Mouse (Mus musculus) intestine, embryonic 15.5 days (tissue): ENCODE measurements around the gene Cdk14. TPM values are rescaled to one million over a fixed set of nuclear protein-coding genes. Genes with fewer than 3 reads are reported as not detected.

Source experiments
- ATAC-seq: fragments of 200-750 bp; cut with Nextera tagmentation; 2 replicates; pipeline ENCODE4 v1.8.0; 2017; ENCODE audit warnings: moderate TSS enrichment, moderate library complexity
- H3K27ac ChIP-seq: fragments of 300-500 bp; sonication (generic); 2 replicates; pipeline ENCODE4 v1.5.1; 2015; ENCODE audit warnings: mild to moderate bottlenecking, inconsistent platforms
- H3K27me3 ChIP-seq: fragments of 300-500 bp; sonication (generic); replicated peaks from 2 replicates; pipeline ENCODE4 v1.6.1; 2015; ENCODE audit warnings: inconsistent platforms
- H3K36me3 ChIP-seq: fragments of 300-500 bp; sonication (generic); 2 replicates; pipeline ENCODE4 v1.6.1; 2015; ENCODE audit warnings: inconsistent platforms
- H3K4me1 ChIP-seq: fragments of 300-500 bp; sonication (generic); replicated peaks from 2 replicates; pipeline ENCODE4 v1.6.1; 2015; ENCODE audit warnings: inconsistent platforms
- H3K4me2 ChIP-seq: fragments of 300-500 bp; sonication (generic); replicated peaks from 2 replicates; pipeline ENCODE4 v1.6.1; 2015; ENCODE audit warnings: mild to moderate bottlenecking, inconsistent platforms
- H3K4me3 ChIP-seq: fragments of 300-500 bp; sonication (generic); replicated peaks from 2 replicates; pipeline ENCODE4 v1.5.1; 2015; ENCODE audit warnings: inconsistent platforms
- H3K9ac ChIP-seq: fragments of 300-500 bp; sonication (generic); 2 replicates; pipeline ENCODE4 v1.6.1; 2015; ENCODE audit warnings: inconsistent platforms
- H3K9me3 ChIP-seq: fragments of 300-500 bp; sonication (generic); 2 replicates; pipeline ENCODE4 v1.6.1; 2016; ENCODE audit warnings: inconsistent platforms
- WGBS: fragments of 180-500 bp; shearing (Covaris S2); methylation state at CpG from one replicate; pipeline ENCODE4 v1.1.7; 2015; 5-methylcytosine and 5-hydroxymethylcytosine counted together
- polyA plus RNA-seq: library from polyadenylated mRNA; unstranded; fragments of >200 nt; fragmentation: Nextera tagmentation; extraction: Ambion mirVana; gene quantifications from 2 replicates; pipeline ENCODE4 v1.2.1, GENCODE M21; 2015

Cdk14 gene
- polyA plus RNA-seq, 1 experiment from 2014 or later, result 16.6 TPM

DNA sequence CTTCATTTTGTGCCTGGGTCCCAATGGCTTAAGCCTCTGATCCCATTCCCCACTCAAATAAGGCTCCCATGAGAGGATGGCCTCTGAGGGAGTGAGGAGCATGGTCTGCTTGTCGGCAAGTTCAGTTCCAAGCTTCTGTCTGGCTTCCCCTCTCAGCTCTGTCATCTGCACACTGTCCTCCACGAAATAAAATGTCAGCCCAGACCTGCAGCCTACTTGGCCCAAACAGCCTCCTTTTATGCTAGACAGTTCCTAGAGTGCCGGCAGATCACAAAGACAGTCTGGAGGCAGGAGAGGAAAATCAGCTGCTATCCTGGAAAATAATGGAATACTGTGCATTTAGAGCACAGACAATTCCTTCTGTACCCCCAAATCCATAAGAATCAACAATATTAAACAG is 541.2 kb downstream of the Cdk14 start:
- H3K4me3 ChIP-seq, result no peak overlapping the region
- H3K27me3 ChIP-seq, result no peaks in the 10 kb centered on the region
- H3K9ac ChIP-seq, result no peak overlapping the region
- H3K27ac ChIP-seq, result no peak overlapping the region
- H3K4me1 ChIP-seq, result no peaks in the 10 kb centered on the region; the same call in 1 of the 2 replicates
- H3K4me2 ChIP-seq, result no peak overlapping the region
- H3K9me3 ChIP-seq, result no peaks in the 10 kb centered on the region
- no peaks in the 10 kb centered on the region for H3K36me3 ChIP-seq
- no peak for ATAC-seq
- 42% methylated on average over 3 of the region's 3 CpGs for WGBS

DNA sequence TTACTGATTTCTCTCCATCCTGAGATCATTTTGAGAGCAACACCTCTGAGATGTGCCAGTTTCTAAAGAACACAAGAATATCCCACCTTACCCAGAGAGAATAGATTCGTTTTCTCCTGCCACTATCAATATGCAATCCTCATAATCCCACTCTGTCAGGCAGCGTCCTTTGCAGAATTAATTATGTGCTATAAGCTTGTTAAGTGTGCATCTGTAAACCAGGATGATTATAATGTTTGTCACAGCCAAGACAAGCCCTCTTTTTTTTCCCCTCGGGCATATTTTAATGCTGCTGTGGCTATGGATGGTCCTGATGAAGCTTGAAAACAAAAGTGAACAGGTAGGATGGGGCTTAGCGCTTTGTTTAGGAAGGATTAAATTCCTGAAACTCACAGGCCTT is 542.5 kb downstream of the Cdk14 start:
- H3K27ac ChIP-seq, result no peak overlapping the region
- H3K4me1 ChIP-seq, result no peaks in the 10 kb centered on the region; the same call in 1 of the 2 replicates
- H3K9me3 ChIP-seq, result no peaks in the 10 kb centered on the region
- ATAC-seq, result no peak
- WGBS, result 78% methylated on average over 4 of the region's 4 CpGs
- no peak overlapping the region for H3K4me3 ChIP-seq
- H3K4me2 ChIP-seq, result no peak overlapping the region
- H3K27me3 ChIP-seq, result no peaks in the 10 kb centered on the region
- H3K9ac ChIP-seq, result no peak overlapping the region
- no peaks in the 10 kb centered on the region for H3K36me3 ChIP-seq

DNA sequence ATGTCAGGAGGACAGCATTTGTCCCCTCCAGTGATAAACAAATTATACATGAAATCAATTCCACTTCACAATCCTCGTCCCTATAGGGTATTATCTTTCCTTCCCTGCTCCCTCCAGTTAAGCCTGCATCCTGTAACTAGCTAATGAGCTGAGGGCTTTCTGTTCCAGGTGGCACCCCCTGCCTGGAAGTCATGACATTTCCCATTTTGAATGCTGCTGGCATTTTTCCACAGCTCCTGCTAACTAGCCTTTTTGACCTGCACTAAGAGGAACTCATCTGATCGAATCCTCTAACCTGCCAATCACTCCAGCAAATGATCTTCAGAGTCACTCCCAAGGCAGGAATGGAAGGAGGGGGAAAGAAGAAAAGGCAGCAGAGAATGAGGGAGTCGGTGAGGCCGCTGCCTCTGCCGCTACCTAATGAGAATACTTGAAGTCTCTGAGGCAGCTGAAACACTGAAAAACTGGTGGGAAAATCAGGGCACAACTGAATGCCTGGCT is 542.9 kb downstream of the Cdk14 start:
- Histone ChIP-seq H3K4me3 (no peak overlapping the region), H3K9me3 (no peaks in the 10 kb centered on the region), H3K9ac (no peak overlapping the region), H3K36me3 (no peaks in the 10 kb centered on the region), H3K27ac (no peak overlapping the region), H3K4me1 (no peaks in the 10 kb centered on the region; the same call in 1 of the 2 replicates), H3K4me2 (no peak overlapping the region), H3K27me3 (no peaks in the 10 kb centered on the region)
- WGBS, result 72% methylated on average over 5 of the region's 5 CpGs
- ATAC-seq, result no peak

- Histone ChIP-seq H3K27me3 (no peaks in the 10 kb centered on the region), H3K36me3 (no peaks in the 10 kb centered on the region), H3K4me3 (no peak overlapping the region), H3K4me2 (no peak overlapping the region), H3K9me3 (no peaks in the 10 kb centered on the region), H3K4me1 (no peaks in the 10 kb centered on the region; the same call in 1 of the 2 replicates), H3K9ac (no peak overlapping the region), H3K27ac (no peak overlapping the region)
- WGBS, result 68% methylated on average over 15 of the region's 15 CpGs
- no peak for ATAC-seq
Measured at GRCm38 (mm10) chr5:4876653-4877091, 543.4 kb downstream of the Cdk14 start.

- H3K9me3 ChIP-seq, result no peaks in the 10 kb centered on the region
- 78% methylated on average over 4 of the region's 4 CpGs for WGBS
- no peak overlapping the region for H3K4me3 ChIP-seq
- no peaks in the 10 kb centered on the region for H3K36me3 ChIP-seq
- ATAC-seq, result no peak
- no peak overlapping the region for H3K4me2 ChIP-seq
- H3K27ac ChIP-seq, result no peak overlapping the region
- H3K27me3 ChIP-seq, result no peaks in the 10 kb centered on the region
- H3K4me1 ChIP-seq, result 0 out of 2 replicates have a peak, but pooled peaks cover 4% of the 10 kb centered on the region
- H3K9ac ChIP-seq, result no peak overlapping the region
Measured at GRCm38 (mm10) chr5:4870041-4870726, 549.9 kb downstream of the Cdk14 start.

GRCm38 (mm10) chr5:4868563-4869120 is 551.5 kb downstream of the Cdk14 start:
- Histone ChIP-seq H3K4me3 (no peak overlapping the region), H3K4me2 (no peak overlapping the region), H3K27ac (no peak overlapping the region), H3K4me1 (0 out of 2 replicates have a peak, but pooled peaks cover 4% of the 10 kb centered on the region), H3K9ac (no peak overlapping the region), H3K36me3 (no peaks in the 10 kb centered on the region), H3K9me3 (no peaks in the 10 kb centered on the region), H3K27me3 (no peaks in the 10 kb centered on the region)
- no peak for ATAC-seq
- 59% methylated on average over 6 of the region's 6 CpGs for WGBS

GRCm38 (mm10) chr5:4867849-4868562 is 552.1 kb downstream of the Cdk14 start:
- H3K27me3 ChIP-seq, result no peaks in the 10 kb centered on the region
- 75% methylated on average over 6 of the region's 6 CpGs for WGBS
- no peak for ATAC-seq
- H3K36me3 ChIP-seq, result no peaks in the 10 kb centered on the region
- no peak overlapping the region for H3K27ac ChIP-seq
- no peak overlapping the region for H3K4me3 ChIP-seq
- H3K4me2 ChIP-seq, result no peak overlapping the region
- H3K9me3 ChIP-seq, result no peaks in the 10 kb centered on the region
- H3K4me1 ChIP-seq, result 0 out of 2 replicates have a peak, but pooled peaks cover 4% of the 10 kb centered on the region
- no peak overlapping the region for H3K9ac ChIP-seq

GRCm38 (mm10) chr5:4866945-4867344 is 553.2 kb downstream of the Cdk14 start:
- no peak overlapping the region for H3K9ac ChIP-seq
- no peak overlapping the region for H3K27ac ChIP-seq
- 0 out of 2 replicates have a peak, but pooled peaks cover 4% of the 10 kb centered on the region for H3K4me1 ChIP-seq
- ATAC-seq, result no peak
- no peaks in the 10 kb centered on the region for H3K36me3 ChIP-seq
- no peak overlapping the region for H3K4me3 ChIP-seq
- no peaks in the 10 kb centered on the region for H3K9me3 ChIP-seq
- WGBS, result 81% methylated on average over 8 of the region's 8 CpGs
- no peaks in the 10 kb centered on the region for H3K27me3 ChIP-seq
- no peak overlapping the region for H3K4me2 ChIP-seq

DNA sequence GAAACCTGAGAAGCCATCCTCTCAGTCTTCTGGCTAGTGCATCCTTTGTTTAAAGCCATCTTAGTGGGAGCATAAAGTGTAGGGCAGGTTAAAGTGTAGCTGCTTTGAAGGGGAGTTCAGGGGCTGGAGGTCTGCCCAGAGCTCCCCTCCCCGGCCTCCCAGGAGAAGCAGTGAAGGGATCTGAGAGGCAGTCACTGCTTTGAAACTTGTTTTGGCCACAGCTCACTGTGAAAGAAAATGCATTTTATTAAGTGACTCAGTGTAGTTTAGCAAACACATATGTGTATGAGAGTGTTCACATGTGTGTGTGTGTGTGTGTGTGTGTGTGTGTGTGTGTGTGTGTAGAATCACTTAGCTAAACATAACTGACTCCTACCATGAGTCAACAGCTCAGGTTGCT is 554.0 kb downstream of the Cdk14 start:
- H3K4me3 ChIP-seq, result no peak overlapping the region
- no peaks in the 10 kb centered on the region for H3K27me3 ChIP-seq
- ATAC-seq, result no peak
- 0 out of 2 replicates have a peak, but pooled peaks cover 4% of the 10 kb centered on the region for H3K4me1 ChIP-seq
- H3K4me2 ChIP-seq, result no peak overlapping the region
- 64% methylated on average over 1 of the region's 1 CpGs for WGBS
- H3K9ac ChIP-seq, result no peak overlapping the region
- H3K27ac ChIP-seq, result no peak overlapping the region
- H3K9me3 ChIP-seq, result no peaks in the 10 kb centered on the region
- no peaks in the 10 kb centered on the region for H3K36me3 ChIP-seq

- H3K36me3 ChIP-seq, result no peaks in the 10 kb centered on the region
- H3K9me3 ChIP-seq, result no peaks in the 10 kb centered on the region
- ATAC-seq, result no peak
- no peaks in the 10 kb centered on the region for H3K27me3 ChIP-seq
- no peak overlapping the region for H3K4me2 ChIP-seq
- WGBS, result 95% methylated on average over 9 of the region's 9 CpGs
- no peak overlapping the region for H3K27ac ChIP-seq
- 0 out of 2 replicates have a peak, but pooled peaks cover 3% of the 10 kb centered on the region for H3K4me1 ChIP-seq
- H3K4me3 ChIP-seq, result no peak overlapping the region
- no peak overlapping the region for H3K9ac ChIP-seq
Measured at GRCm38 (mm10) chr5:4861592-4861991, 558.5 kb downstream of the Cdk14 start.

GRCm38 (mm10) chr5:4861141-4861540 is 559.0 kb downstream of the Cdk14 start:
- 85% methylated on average over 2 of the region's 2 CpGs for WGBS
- ATAC-seq, result no peak
- H3K4me3 ChIP-seq, result no peak overlapping the region
- no peaks in the 10 kb centered on the region for H3K36me3 ChIP-seq
- H3K4me2 ChIP-seq, result no peak overlapping the region
- H3K9me3 ChIP-seq, result no peaks in the 10 kb centered on the region
- no peak overlapping the region for H3K9ac ChIP-seq
- H3K27ac ChIP-seq, result no peak overlapping the region
- no peaks in the 10 kb centered on the region for H3K27me3 ChIP-seq
- H3K4me1 ChIP-seq, result 0 out of 2 replicates have a peak, but pooled peaks cover 3% of the 10 kb centered on the region

DNA sequence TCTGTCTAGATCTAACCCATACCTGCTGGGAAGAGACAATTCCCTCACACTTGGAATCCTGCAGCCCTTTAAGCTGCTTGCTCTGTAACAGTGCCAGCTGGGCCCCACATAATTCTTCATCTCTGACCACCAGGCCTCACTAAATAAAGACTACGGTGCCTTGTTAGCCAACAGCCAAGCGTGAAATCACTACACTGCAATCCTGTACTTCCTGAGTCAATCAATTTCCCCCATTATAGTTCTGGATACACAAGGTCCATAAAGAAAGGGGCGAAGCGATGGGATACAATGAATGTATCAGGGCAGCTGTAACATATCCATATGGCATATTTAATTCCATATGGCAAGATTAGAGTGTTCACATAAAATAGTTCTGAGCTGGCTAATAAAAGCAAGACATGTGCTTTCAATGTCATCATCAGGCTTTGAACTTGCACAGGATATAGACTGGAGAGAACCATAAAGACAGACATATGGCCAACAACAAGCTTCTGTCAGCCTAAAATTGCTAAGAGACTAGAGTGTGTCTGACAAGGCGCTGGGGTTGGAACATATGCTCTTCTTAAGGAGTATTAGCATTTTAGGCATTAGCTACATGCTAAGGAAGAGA is 562.0 kb downstream of the Cdk14 start:
- WGBS, result 49% methylated on average over 5 of the region's 5 CpGs
- Histone ChIP-seq H3K4me2 (no peak overlapping the region), H3K27ac (no peak overlapping the region), H3K27me3 (no peaks in the 10 kb centered on the region), H3K4me3 (no peak overlapping the region), H3K4me1 (0 out of 2 replicates have a peak, but pooled peaks cover 3% of the 10 kb centered on the region), H3K9me3 (no peaks in the 10 kb centered on the region), H3K9ac (no peak overlapping the region), H3K36me3 (no peaks in the 10 kb centered on the region)
- peak; percentile 56 for ATAC-seq
